Mouse (Mus musculus): ENCODE measurements at regions not wholly inside any gene's neighbourhood (a gene's known extent, or its start where the extent isn't known, plus 50 kb on each side); places are given as distances from the start of the nearest gene placed in this dataset.
A peak's percentile ranks its signal among the peaks of the same experiment; 100 is the strongest.
"Not testable (repeated sequence)": the region's sequence is repeated elsewhere in the genome, so short reads cannot be mapped to it uniquely, and the experiment has no call there.

DNA sequence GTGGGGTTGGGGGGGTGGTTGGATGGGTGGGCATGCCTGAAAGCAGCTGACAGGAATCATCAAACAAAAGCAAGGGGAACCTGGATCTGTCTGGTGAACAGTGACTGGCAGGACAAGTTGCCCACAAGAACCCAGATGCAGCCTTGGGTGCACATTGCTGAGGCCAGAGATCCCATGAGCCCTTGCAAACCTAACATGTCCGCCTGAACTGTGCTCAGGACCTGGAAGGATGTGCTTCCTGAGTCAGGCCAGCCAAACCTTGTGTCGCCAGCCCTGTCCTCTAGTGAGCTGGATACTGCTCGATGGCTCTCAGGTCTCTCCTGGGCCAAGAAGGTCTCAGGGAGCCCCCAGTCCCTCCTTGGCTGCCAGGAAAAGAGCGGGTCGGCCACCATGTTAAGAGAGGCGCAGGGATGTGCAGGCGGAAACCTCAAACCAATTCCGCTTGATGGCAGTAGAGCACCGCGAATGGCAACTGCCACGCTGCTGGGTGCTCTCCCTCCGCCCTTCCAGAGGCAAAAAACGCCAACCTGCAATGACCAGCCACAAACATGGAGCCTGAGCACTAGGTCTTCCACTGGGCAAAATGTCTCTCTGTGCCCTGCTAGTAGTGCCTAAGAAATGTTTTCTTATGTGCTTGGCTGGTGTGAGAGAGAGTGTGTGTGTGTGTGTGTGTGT lies 140.2 kb downstream of the Pls3 start:
- DNase-seq (ENCODE audit: low read depth), result peak; percentile 6

DNA sequence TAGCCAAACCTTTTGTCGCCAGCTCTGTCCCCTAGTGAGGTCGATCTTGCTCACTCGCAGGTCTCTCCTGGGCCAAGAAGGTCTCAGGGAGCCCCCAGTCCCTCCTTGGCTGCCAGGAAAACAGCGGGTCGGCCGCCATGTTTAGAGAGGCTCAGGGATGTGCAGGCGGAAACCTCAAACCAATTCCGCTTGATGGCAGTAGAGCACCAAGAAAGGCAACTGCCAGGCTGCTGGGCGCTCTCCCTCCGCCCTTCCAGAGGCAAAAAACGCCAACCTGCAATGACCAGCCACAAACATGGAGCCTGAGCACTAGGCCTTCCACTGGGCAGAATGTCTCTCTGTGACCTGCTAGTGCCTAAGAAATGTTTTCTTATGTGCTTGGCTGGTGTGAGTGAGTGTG lies 141.3 kb downstream of the Pls3 start:
- DNase-seq (ENCODE audit: low read depth), result not testable (repeated sequence)

DNA sequence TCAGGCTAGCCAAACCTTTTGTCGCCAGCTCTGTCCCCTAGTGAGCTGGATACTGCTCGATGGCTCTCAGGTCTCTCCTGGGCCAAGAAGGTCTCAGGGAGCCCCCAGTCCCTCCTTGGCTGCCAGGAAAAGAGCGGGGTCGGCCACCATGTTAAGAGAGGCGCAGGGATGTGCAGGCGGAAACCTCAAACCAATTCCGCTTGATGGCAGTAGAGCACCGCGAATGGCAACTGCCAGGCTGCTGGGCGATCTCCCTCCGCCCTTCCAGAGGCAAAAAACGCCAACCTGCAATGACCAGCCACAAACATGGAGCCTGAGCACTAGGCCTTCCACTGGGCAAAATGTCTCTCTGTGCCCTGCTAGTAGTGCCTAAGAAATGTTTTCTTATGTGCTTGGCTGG lies 145.2 kb downstream of the Pls3 start:
- DNase-seq (ENCODE audit: low read depth), result not testable (repeated sequence)

- no peak for DNase-seq (ENCODE audit: low read depth)
Measured at GRCm38 (mm10) chrX:75728507-75728906, 146.5 kb downstream of the Pls3 start.

GRCm38 (mm10) chrX:75723542-75723941 lies 145.5 kb upstream of the Rab39b start:
- DNase-seq (ENCODE audit: low read depth), result not testable (repeated sequence)

DNA sequence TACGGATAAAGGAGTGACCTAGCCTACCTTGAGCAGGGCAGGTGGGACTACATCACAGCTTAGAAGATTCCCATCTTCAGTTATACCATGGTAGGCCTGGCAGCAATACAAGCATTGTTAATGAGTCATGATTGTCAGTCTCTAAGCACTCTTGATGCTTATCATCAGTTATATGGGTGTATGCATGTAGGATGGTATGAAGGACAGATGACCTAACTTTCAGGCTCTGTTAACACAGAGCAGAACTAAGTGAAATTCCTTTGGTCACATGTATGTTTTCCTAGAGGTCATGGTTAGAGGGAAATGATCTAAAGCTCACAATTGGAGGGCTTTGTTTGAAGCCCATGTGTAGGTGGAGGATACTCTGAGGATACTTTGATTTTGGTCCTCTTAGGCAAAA lies 121.9 kb upstream of the Rab39b start:
- no peak for DNase-seq (ENCODE audit: low read depth)

GRCm38 (mm10) chrX:75675271-75675670 lies 97.2 kb upstream of the Rab39b start:
- not testable (repeated sequence) for DNase-seq (ENCODE audit: low read depth)

DNA sequence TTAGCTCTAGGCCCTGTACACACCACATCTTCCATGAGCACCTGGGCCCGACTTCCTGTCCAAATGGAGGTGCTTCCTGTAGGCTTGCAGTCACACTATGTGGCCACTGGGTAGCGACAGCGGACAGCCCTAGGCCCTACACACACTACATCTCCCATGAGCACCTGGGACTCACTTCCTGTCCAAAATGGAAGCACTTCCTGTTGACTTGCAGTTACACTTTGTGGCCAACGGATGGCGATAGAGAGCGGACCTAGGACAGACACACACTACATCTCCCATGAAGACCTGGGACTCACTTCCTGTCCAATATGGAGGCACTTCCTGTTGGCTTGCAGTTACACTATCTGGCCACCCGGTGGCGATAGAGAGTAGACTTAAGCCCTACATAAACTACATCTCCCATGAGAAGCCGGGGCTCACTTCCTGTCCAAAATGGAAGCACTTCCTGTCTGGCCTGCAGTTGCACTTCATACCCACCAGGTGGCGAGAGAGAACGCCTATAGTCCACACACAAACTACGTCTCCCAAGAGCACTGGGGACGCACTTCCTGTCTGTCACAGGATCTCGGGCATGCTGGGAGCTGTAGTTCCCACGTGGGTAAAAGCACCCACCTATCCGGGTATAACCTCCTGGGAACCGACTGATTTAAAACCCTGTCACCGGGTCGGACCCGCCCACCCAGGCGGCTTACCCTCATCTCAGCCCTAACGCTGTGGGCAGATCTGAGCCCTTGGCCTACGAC lies 96.1 kb upstream of the Rab39b start:
- DNase-seq (ENCODE audit: low read depth), result peak; percentile 96

GRCm38 (mm10) chrX:75673586-75673919 lies 95.5 kb upstream of the Rab39b start:
- DNase-seq (ENCODE audit: low read depth), result no peak

GRCm38 (mm10) chrX:75672976-75673375 lies 94.9 kb upstream of the Rab39b start:
- no peak for DNase-seq (ENCODE audit: low read depth)

DNA sequence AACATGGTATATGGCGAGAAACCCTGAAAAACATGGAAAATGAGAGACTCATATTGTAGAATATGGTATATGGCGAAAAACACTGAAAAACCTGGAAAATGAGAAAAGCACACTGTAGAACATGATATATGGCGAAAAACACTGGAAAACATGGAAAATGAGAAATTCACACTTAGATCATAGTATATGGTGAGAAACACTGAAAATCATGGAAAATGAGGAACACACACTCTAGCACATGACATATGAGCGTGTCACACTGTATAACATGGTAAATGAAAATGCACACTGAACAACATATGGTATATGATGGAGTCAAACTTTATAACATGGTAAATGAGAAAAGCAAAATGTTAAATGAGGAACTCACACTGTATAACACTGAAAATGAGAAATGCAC lies 89.6 kb upstream of the Rab39b start:
- DNase-seq (ENCODE audit: low read depth), result no peak

- DNase-seq (ENCODE audit: low read depth), result no peak
Measured at GRCm38 (mm10) chrX:75643402-75643801, 65.4 kb upstream of the Rab39b start.
